Mouse (Mus musculus): ENCODE results near the gene Gm12169.
"Not testable (repeated sequence)": the region's sequence is repeated elsewhere in the genome, so short reads cannot be mapped to it uniquely, and the experiment has no call there.

Gm12169 gene

DNA sequence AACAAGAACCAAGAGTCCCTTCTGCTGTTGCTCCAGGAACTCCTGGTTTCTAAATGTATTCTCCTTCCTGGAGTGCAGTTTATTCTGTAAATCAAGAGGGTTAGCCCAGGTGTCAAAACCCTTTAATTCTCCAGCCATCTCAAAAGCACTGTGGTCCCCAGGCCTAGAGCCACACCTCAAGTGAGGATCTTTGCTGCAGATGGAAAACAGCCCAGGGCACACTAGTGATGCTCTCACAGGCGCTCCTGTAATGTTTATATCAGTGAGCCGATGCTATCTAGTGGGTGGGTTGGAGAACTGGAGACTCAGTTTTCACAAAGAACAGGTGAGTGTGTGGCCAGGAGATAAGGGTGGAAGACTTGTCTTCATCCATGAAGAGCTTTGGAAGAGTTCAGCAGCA, at the start of gene Gm12169:
Gene Gm12169, plus strand, starts transcription at position 301 of the 400 bp plus-strand sequence.
- no peak for DNase-seq (ENCODE audit: low spot score)

DNA sequence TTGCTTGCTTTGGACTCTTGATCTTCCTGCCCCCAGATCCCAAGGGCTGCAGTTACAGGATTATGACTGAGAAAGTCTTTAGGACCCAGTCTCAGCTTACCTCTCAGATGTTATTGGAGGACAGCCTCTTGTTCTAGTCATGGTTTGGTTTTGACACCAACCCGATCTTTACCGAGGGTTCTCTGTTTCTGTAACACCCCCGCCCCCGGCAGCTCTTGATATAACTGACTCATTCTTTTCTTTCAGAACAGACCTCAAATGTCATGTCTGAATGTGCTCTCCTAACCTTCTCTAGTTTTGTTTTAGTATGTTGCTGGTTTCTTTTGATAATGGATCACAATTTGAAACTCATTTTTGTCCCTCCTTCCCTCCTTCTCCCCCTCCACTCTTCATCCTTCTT, 49.8 kb upstream of the Gm12169 start:
- no peak for DNase-seq (ENCODE audit: low spot score)

DNA sequence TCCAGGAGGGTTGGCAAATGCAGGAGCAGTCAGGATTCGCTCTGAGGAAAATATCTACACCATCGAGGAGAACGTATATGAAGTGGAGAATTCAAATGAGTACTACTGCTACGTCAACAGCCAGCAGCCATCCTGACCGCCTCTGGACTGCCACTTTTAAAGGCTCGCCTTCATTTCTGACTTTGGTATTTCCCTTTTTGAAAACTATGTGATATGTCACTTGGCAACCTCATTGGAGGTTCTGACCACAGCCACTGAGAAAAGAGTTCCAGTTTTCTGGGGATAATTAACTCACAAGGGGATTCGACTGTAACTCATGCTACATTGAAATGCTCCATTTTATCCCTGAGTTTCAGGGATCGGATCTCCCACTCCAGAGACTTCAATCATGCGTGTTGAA, 44.7 kb upstream of the Gm12169 start:
- no peak for DNase-seq (ENCODE audit: low spot score)

DNA sequence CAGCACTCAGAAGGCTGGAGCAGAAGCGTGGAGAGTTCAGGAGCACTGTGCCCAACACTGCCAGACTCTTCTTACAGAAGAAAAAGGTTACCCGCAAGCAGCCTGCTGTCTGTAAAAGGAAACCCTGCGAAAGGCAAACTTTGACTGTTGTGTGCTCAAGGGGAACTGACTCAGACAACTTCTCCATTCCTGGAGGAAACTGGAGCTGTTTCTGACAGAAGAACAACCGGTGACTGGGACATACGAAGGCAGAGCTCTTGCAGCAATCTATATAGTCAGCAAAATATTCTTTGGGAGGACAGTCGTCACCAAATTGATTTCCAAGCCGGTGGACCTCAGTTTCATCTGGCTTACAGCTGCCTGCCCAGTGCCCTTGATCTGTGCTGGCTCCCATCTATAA, 43.5 kb upstream of the Gm12169 start:
- DNase-seq (ENCODE audit: low spot score) = no peak

DNA sequence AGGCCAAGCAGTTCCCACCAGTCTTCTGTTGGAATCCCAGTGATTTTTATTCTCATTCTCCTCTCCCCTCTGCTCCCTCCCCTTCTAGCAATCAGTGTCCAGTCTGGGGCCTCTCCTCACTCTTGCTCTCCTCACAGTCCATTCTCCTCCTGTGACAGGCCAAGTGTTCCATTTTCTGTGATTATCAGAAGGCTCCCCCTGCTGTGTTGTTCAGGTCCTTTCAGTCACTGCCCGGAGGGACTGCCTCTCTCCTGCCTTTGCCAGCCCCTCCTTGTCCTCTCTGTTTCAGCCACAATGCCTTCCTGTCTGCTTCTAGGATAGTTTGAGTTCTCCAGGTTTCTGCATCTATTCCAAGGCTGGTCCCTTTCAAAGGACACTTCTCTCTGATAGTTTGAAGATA, 35.8 kb upstream of the Gm12169 start:
- no peak for DNase-seq (ENCODE audit: low spot score)

DNA sequence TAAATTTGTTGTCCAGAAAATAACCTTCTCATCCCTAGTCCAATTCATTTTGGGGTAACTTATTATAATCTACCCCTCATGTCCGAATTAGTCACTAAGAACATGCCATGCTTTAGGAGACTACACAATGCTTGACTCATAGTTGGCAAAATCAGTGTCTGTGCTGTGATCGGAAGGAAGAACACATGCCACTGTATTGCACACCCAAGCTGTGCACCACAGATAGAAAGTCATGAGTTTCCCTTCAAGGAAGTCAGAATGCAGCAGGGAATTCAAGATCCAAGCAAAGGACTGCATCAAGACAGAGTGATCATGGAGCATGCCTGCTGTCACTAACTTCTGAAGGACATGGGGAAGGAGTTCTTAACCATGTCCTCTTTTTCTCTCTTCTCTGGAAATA, 35.4 kb upstream of the Gm12169 start:
- no peak for DNase-seq (ENCODE audit: low spot score)

DNA sequence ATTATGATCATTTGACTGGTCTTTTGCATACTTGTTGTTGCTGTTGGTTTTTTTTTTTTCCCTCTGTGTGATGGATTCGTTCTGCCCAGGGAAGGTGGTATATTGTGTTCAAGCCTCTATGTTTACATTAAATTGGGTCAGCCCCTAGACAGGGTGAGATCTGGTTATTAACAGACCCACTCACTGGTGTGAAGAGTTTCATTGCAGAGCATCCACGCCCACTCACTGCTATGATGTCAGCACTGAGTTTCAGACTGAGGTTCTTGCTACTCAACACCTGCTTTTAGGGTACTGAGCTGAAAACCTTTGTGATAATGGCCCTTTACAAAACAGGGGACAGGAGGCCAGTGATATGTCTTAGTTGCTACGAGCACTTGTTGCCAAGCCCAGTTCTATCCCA, 16.9 kb upstream of the Gm12169 start:
- DNase-seq (ENCODE audit: low spot score) = no peak

DNA sequence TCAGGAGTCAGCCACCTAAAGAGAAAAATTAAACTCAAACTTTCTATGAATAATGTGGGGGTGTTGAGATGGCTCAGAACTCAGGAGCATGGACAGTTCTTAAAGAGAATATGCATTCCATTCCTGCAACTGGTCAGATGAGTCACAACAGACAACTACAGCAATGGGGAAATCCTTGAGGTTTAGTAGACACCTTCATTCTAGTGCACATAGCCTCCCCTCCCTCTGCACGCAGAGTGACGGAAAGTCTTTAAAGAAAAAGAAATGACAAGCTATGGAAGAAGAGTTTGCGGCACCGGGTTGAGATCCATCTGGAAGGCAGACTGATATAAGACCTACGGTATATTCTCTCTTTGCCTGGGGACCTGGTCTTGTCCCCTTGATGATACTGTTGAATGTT, 14.1 kb upstream of the Gm12169 start:
- DNase-seq (ENCODE audit: low spot score) = no peak

DNA sequence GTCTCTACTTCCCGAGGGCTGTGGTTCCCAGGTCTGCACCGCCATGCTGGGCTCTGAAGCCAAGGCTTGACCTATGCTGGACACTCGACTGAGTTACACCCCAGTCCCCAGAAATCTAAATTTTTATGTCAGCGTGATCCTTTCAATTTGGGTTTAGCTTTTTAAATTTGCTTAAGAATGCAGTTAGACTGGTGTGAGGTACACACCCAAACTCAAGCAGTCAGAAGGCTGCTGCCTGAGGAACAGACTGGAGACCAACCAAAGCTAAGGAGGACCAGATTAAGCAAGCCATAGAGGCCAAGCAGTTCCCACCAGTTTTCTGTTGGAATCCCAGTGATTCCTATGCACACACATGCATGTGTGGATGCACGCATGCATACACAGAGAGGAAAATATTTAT, 2.7 kb upstream of the Gm12169 start:
- not testable (repeated sequence) for DNase-seq (ENCODE audit: low spot score)

DNA sequence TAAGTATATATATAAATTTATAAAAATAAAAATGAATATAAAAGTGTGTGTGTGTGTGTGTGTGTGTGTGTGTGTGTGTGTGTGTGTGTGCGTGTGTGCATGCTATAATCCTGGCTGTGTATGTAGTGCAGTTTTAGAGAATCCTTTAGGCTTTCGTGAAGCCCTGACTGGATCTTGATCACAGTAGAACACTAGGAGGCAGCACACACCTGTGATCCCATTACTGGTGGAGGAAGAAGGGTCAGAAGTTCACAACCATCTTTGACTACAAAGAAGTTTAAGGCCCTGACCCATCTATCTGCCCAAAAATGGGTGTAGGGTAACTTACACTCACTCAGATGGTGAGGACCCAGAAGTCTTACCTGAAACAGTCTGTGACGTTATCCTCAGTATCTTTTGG, 1.3 kb upstream of the Gm12169 start:
- DNase-seq (ENCODE audit: low spot score) = no peak

DNA sequence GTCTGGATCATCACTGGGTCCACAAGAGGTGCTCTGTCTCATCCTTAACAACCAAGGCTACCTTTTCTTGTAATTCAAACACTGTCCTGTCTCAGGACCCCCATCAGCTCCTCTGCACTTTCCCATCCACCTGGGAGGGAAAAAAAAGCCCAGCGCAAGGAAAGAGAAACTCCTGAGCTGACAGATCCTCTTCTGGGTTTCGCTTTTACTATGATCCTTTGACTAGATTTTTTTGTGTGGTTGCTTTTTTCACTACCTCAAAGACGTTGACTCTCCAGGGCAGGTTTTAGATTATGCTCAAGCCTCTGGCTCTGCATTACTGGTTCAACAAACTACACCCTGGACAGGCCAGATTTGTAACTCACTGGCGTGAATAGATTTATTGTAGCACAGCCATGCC, 6.1 kb downstream of the Gm12169 start:
- no peak for DNase-seq (ENCODE audit: low spot score)

DNA sequence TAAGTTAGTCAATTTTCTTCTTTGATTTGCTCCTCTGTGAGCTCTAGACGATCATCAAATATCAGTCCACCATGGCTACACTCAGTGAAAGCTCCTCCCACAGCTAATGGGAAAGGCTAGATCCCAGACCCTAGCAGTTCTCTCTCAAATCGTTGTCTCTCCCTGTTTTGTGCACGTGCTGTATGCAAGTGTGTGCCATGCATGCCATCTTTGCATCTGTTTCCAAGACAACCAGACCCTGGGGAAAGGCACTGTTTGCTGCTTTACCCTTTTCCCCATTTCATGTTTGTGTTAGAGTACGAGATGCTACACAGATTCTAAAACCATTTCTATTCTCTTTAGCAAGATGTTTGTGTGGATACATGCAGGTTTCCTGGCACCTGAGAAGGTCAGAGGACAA, 13.0 kb downstream of the Gm12169 start:
- DNase-seq (ENCODE audit: low spot score) = no peak

DNA sequence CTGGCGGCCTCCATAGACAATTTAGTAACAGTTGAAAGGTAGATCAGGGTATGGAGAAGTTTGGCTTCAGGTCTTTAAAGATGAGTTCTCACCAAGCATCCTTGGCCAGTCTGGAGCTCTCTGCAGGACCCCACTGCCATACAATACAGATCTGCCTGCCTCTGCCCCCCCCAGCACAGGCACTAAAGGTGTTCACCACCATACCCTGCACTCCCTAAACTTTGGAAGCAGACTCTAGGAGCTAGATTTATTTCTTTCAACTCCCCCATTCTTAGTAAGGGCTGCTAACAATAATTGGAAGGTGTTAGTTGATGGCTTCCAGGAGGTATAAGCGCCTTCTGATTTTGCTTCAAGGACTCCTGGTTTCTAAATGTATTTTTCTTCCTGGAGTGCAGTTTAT, 19.5 kb downstream of the Gm12169 start:
- no peak for DNase-seq (ENCODE audit: low spot score)

DNA sequence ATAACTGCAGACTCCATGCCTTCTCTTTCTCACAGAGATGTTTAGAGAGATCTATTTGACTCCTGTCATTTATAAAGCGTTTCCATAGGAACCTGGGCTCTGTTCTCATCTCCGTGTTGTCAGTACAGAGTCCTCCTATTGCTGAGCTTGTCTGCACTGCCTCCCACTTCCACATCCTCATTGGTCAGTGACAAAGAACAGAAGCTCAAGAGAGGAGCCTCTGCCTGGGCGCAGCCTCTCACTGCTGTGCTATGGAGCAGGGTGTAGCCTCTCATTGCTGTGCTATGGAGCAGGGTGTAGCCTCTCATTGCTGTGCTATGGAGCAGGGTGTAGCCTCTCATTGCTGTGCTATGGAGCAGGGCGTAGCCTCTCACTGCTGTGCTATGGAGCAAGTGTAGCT, 25.7 kb downstream of the Gm12169 start:
- no peak for DNase-seq (ENCODE audit: low spot score)

DNA sequence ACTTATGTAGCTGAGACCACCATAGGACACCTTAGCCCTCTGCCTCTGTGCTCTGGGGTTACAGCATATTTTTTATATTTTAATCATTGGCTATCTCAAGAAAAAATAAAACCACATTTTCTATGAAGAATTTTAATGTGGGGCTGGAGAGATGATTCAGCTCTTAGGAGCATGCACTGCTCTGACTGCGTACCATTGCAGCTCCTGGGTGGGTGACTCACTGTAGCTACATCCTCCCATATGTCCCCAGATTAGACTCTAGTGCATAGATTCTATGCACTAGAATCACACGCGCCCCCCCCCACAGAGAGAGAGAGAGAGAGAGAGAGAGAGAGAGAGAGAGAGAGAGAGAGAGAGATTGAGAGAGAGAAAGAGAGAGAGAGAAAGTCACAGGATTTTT, 28.7 kb downstream of the Gm12169 start:
- DNase-seq (ENCODE audit: low spot score) = no peak

DNA sequence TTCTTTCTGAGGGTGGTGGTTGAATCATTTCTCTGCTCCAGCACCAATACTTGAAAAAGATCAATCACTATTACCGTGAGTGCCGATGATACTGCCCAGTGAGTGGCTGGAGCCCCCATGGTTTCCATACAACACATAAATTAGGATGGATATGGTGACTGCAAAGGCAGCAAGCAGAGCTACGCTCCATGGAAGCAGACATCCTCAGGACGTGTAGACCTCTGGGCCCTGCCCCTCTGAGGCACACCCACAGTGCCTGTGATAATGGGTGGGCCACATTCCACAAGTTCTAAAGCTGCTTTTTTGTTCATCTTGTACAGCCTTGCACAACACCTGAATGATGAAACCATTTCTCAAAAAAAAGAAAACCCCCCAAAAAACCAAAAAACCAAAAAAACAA, 37.1 kb downstream of the Gm12169 start:
- no peak for DNase-seq (ENCODE audit: low spot score)

DNA sequence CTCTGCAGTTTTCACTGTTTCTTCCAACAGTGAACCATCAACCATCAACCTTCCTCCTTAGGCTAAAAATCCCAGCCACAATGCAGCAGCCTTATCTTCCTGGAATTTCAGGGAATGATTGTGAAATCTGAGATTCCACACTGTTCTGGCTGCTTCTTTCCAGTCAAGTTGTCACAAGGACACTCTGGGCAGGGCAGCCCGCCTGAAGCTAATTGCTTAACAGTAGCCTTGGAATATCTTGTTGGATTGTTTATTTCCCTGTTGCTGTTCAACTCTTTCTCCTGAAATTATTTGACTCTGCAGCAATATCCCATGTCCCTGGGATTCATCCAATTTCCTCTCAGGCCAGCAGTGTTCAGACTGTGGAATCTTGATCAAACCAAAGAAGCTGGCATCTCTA, 40.7 kb downstream of the Gm12169 start:
- DNase-seq (ENCODE audit: low spot score) = no peak

DNA sequence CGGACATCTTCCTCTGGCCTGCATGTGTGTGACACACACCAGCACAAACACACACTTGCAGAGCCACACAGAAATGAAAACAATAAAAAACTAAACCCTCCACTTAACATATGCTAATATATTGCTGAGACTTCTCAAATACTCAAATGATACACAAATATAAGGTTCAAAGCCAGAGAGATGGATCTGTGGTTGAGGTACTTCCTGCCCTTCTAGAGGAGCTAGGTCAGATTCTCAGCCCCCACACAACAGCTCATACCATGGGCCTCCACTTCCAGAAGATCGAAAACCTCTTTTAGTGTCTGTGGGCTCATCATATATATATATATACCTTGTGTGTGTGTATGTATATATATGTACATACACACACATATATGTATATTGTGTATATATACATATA, 42.0 kb downstream of the Gm12169 start:
- no peak for DNase-seq (ENCODE audit: low spot score)

DNA sequence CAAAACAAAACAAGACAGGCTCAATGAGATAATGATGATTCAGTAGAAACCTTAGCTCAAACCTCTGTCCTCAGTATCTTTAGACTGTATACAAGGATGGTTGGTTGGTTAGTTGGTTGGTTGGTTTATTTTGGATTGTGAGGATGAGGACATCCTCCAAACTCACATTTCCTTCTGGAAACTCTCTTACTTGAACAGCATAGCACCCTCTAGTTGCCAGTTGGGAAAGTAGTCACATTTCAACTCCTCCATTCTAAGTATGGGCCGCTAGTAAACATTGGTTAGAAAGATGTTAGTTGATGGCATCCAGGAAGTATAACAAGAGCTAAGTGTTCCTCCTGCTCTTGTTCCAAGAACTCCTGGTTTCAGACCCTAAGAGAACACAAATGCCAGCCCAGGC, 45.1 kb downstream of the Gm12169 start:
- DNase-seq (ENCODE audit: low spot score) = no peak

DNA sequence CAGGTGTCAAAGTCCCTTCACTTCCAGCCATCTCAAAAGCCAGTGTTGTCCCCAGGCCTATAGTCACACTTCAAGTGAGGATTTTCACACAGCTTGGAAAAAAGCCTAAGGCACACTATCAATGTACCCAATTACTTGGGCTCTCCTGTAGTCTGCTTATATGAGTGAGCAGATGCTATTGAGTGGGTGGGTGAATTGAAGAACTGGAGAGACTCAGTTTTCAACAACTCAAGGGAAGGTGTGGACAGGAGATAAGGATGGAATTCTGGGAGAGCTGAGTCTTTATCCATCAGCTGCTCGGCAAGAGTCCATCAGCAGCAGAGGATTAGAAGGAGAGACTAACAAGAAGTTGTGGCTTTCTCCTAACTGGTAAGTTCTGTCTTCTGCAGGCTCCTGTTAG, 47.3 kb downstream of the Gm12169 start, which contains the start of gene BC053393:
Gene BC053393, plus strand, starts transcription at position 210 of the 400 bp plus-strand sequence.
- no peak for DNase-seq (ENCODE audit: low spot score)

DNA sequence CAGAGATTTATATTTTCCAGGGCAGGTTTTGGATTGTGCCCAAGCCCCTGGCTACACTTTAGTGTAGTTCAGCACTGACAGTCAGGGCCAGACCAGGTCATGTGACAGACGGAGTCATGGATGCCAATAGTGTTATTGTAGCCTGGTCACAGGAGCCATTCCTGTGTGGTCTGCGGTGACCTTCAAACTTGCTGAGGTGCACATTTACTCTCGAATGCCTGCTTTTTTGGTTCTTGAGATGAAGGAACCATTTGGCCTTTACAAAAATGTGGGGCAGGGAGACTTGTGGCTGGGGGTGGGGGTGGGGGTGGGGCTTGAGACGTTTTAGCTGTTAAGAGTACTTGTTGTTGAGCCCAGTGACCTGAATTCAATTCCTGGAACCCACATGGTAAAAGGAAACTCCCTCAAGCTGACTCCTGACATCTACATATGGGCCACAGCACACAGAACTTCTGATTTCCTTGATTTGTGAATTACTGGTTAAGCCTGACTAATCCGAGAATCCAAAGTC, 54.8 kb downstream of the Gm12169 start:
- no peak for DNase-seq (ENCODE audit: low spot score)

DNA sequence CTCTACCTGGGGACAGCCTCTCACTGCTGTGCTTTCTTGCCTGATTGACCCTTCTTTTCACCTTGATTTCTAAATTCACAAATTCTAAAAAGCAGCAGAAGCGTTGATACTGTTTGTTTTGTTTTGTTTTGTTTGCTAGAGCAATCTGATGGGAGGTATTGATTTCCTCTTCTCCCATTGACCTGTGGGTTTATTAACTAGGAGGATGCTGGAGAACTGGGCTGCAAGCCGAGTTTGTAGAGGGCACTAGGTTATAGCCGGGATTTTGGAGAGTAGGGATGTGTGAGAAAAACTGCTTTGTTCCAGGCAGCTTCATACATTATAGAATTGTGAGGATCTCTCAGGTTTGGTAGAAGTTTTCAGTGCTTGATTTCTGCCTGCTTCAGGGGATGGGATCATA, 56.4 kb downstream of the Gm12169 start:
- no peak for DNase-seq (ENCODE audit: low spot score)

DNA sequence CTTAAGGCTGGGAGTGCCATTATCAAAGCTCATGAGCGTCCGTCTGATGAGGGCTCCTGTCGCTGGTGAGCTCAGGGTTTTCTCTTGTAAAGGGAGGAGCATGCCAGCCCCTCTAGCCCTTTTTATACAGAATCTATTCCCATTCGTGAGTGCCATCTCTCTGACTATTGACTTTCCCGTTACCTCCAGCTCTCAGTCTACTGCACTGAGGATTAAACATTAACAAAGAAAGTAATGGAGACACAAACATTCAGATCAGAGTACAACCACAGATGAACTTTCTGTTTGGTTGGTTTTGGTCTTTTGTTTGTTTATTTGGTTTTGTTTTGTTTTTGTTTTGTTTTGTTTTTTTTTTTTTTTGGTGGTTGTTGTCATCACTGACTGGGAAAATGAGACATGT, 58.7 kb downstream of the Gm12169 start:
- no peak for DNase-seq (ENCODE audit: low spot score)

All from c-Kit-positive CD71-positive TER-119-positive erythroid progenitor cells, embryonic 14.5 days (primary cell).